Mouse (Mus musculus) CH12.LX (cell line): ENCODE measurements at regions not wholly inside any gene's neighbourhood (a gene's known extent, or its start where the extent isn't known, plus 50 kb on each side); places are given as distances from the start of the nearest gene placed in this dataset.

Source experiments
- DNase-seq: peaks from one replicate; pipeline ENCODE4 v3.0.0-alpha.2; 2013; ENCODE audit errors: extremely low read depth
- H3K27ac ChIP-seq: 2 replicates; pipeline ENCODE4 v1.5.1; 2012; ENCODE audit warnings: low read depth, mild to moderate bottlenecking, control low read depth, moderate library complexity; ENCODE audit not compliant: insufficient read depth
- H3K27me3 ChIP-seq: replicated peaks from 2 replicates; pipeline ENCODE3; 2012; ENCODE audit warnings: inconsistent platforms
- H3K36me3 ChIP-seq, 2 experiments: replicated peaks in 1 of 2; 2 replicates each; pipeline versions ENCODE3 to v1.6.1; 2012; ENCODE audit warnings: inconsistent platforms in 1 of 2, low read length in 1 of 2, mild to moderate bottlenecking in 1 of 2, mixed read lengths in 1 of 2, moderate library complexity in 1 of 2; ENCODE audit not compliant: control insufficient read depth in 1 of 2, insufficient read depth in 1 of 2
- H3K4me1 ChIP-seq, 2 experiments: 2 replicates each; pipeline ENCODE4 v1.6.1; 2012; ENCODE audit warnings: inconsistent platforms in 1 of 2, moderate library complexity in 1 of 2; ENCODE audit not compliant: insufficient read depth in 2 of 2, control insufficient read depth in 1 of 2
- H3K4me2 ChIP-seq: 2 replicates; pipeline ENCODE4 v1.6.1; 2012; ENCODE audit warnings: low read depth, mild to moderate bottlenecking, control low read depth; ENCODE audit not compliant: poor library complexity, insufficient read depth, severe bottlenecking
- H3K4me3 ChIP-seq, 3 experiments: fragments of 150-350 bp in 1 of 3; sonication (generic) in 1 of 3; replicated peaks in 1 of 3; 2 replicates each; pipeline versions ENCODE3 to v1.5.1; 2011 to 2012; ENCODE audit warnings: low read depth in 2 of 3, low read length in 2 of 3, mild to moderate bottlenecking in 2 of 3, moderate library complexity in 2 of 3, control low read depth in 1 of 3, improper control_type of control experiment in 1 of 3, inconsistent platforms in 1 of 3, mixed read lengths in 1 of 3; ENCODE audit not compliant: poor library complexity in 1 of 3
- H3K79me2 ChIP-seq: replicated peaks from 2 replicates; pipeline ENCODE4 v1.6.1; 2012; ENCODE audit warnings: mild to moderate bottlenecking, moderate library complexity; ENCODE audit not compliant: control insufficient read depth, poor library complexity, insufficient read depth, severe bottlenecking; ENCODE audit errors: extremely low read depth
- H3K9ac ChIP-seq: 2 replicates; pipeline ENCODE4 v1.6.1; 2012; ENCODE audit warnings: low read depth, mild to moderate bottlenecking, control low read depth, moderate library complexity; ENCODE audit not compliant: insufficient read depth
- H3K9me3 ChIP-seq: replicated peaks from 2 replicates; pipeline ENCODE3; 2012; ENCODE audit warnings: low read length, inconsistent platforms, mixed read lengths
- BHLHE40 ChIP-seq: IDR thresholded peaks from 2 replicates; pipeline ENCODE4 v1.6.1; 2011; ENCODE audit warnings: mild to moderate bottlenecking, low read depth, low read length, improper control_type of control experiment
- CHD2 ChIP-seq: IDR thresholded peaks from 2 replicates; pipeline ENCODE4 v1.6.1; 2011; ENCODE audit warnings: low read length, improper control_type of control experiment
- EP300 ChIP-seq: IDR thresholded peaks from 2 replicates; pipeline ENCODE4 v1.6.1; 2011; ENCODE audit warnings: low read length, improper control_type of control experiment
- ETS1 ChIP-seq: conservative IDR thresholded peaks from 2 replicates; pipeline ENCODE4 v1.6.1; 2012; ENCODE audit warnings: low read depth, mild to moderate bottlenecking, inconsistent platforms, low read length, improper control_type of control experiment, moderate library complexity
- JUN ChIP-seq: IDR thresholded peaks from 2 replicates; pipeline ENCODE4 v1.6.1; 2011; ENCODE audit warnings: low read depth, mild to moderate bottlenecking, low read length, improper control_type of control experiment, moderate library complexity; ENCODE audit not compliant: insufficient read depth
- KAT2A ChIP-seq: IDR thresholded peaks from 2 replicates; pipeline ENCODE4 v1.6.1; 2012; ENCODE audit warnings: low read length, improper control_type of control experiment, inconsistent platforms; ENCODE audit not compliant: insufficient replicate concordance
- POLR2A ChIP-seq: IDR thresholded peaks from 2 replicates; pipeline ENCODE4 v1.6.1; 2011; ENCODE audit warnings: low read depth, mild to moderate bottlenecking, improper control_type of control experiment, low read length
- RAD21 ChIP-seq: IDR thresholded peaks from 2 replicates; pipeline ENCODE4 v1.6.1; 2011; ENCODE audit warnings: low read depth, mild to moderate bottlenecking, low read length, improper control_type of control experiment, moderate library complexity
- SIN3A ChIP-seq: IDR thresholded peaks from 2 replicates; pipeline ENCODE4 v1.6.1; 2012; ENCODE audit warnings: low read length, improper control_type of control experiment, inconsistent platforms
- TBP ChIP-seq: conservative IDR thresholded peaks from 2 replicates; pipeline ENCODE4 v1.6.1; 2011; ENCODE audit warnings: low read depth, low read length, improper control_type of control experiment
- ZNF384 ChIP-seq: IDR thresholded peaks from 2 replicates; pipeline ENCODE4 v1.6.1; 2012; ENCODE audit warnings: low read depth, low read length, improper control_type of control experiment, inconsistent platforms
- dilution Hi-C: fragments of 300-500 bp; cut with MboI; formaldehyde crosslinking; loops from 2 replicates; pipeline ENCODE4 v1.14.3; 2020; ENCODE audit warnings: low sequenced_read_pairs; ENCODE audit not compliant: extremely low pct_unique_long_range_greater_than_20kb, extremely low pct_ligation_motif_present
- in situ Hi-C: fragments of 300-500 bp; cut with MboI; formaldehyde crosslinking; loops from 3 replicates; pipeline ENCODE4 v1.14.3; 2019; ENCODE audit warnings: low sequenced_read_pairs, low pct_ligation_motif_present, low pct_unique_long_range_greater_than_20kb, mixed read lengths

GRCm38 (mm10) chr14:24993751-24994658 is 465.0 kb upstream of the Zmiz1 start:
- Histone ChIP-seq H3K4me2 (no peak overlapping the region), H3K4me3 (no peak overlapping the region), H3K9ac (no peak overlapping the region), H3K36me3 (no peaks in the 10 kb centered on the region), H3K27ac (no peak overlapping the region), H3K79me2 (no peaks in the 10 kb centered on the region), H3K4me1 (peaks cover 0 to 8% of the 10 kb centered on the region in 2 experiments; a peak in 2 of 4 replicates), H3K9me3 (peaks cover 9% of the 10 kb centered on the region), H3K27me3 (peaks cover 6% of the 10 kb centered on the region)
- no peak for DNase-seq
- TF ChIP-seq KAT2A (no peak), JUN (no peak), CHD2 (no peak), EP300 (no peak), BHLHE40 (no peak)
- in situ Hi-C loops, result no loop called here
- dilution Hi-C loops, result no loop called here

GRCm38 (mm10) chr14:24995226-24995625 is 463.8 kb upstream of the Zmiz1 start:
- TF ChIP-seq ZNF384 (no peak), RAD21 (no peak), JUN (no peak), TBP (no peak), SIN3A (no peak), POLR2A (no peak), ETS1 (no peak), EP300 (no peak)
- TF ChIP-seq, all 38 proteins: peak for 0
- H3K4me1 ChIP-seq, result peaks cover 0 to 10% of the 10 kb centered on the region in 2 experiments; a peak in 2 of 4 replicates
- in situ Hi-C loops (no loop called here), dilution Hi-C loops (no loop called here)
- no peaks in the 10 kb centered on the region for H3K79me2 ChIP-seq
- no peak overlapping the region for H3K4me2 ChIP-seq
- H3K9me3 ChIP-seq, result peaks cover 9% of the 10 kb centered on the region
- H3K27me3 ChIP-seq, result peaks cover under 1% of the 10 kb centered on the region
- no peak for DNase-seq
- no peak overlapping the region for H3K4me3 ChIP-seq
- no peaks in the 10 kb centered on the region for H3K36me3 ChIP-seq
- no peak overlapping the region for H3K27ac ChIP-seq
- H3K9ac ChIP-seq, result no peak overlapping the region
